Mouse (Mus musculus): Measurements from ENCODE around the gene Msantd1. TPM values are rescaled to one million over a fixed set of nuclear protein-coding genes. Genes with fewer than 3 reads are reported as not detected.
"Not testable (repeated sequence)": the region's sequence is repeated elsewhere in the genome, so short reads cannot be mapped to it uniquely, and the experiment has no call there.

Gene Msantd1
- 8.8 and 10.0 TPM in 2 replicates for total RNA-seq (2014; rRNA removed)
- 5.9 and 7.8 TPM in 2 replicates for polyA plus RNA-seq (2015; fragmentation: Nextera tagmentation; extraction: Ambion mirVana)

GRCm38 (mm10) chr5:34907910-34908725, at the start of gene Msantd1:
TSS of gene Msantd1 (plus strand) at chr5:34908012.
- Histone ChIP-seq H3K27me3 (ENCODE audit: insufficient read depth, low read length) (no peaks in the 10 kb centered on the region), H3K4me3 (ENCODE audit: low read length) (no peak within 1 kb of the TSS), H3K27ac (no peak within 1 kb of the TSS), H3K4me2 (ENCODE audit: low read depth, low read length) (no peak within 1 kb of the TSS), H3K36me3 (ENCODE audit: insufficient read depth, low read length) (peaks cover 54% of the 10 kb centered on the region), H3K9ac (replicated peaks; ENCODE audit: low read length) (no peak within 1 kb of the TSS), H3K9me3 (ENCODE audit: low read length) (no peaks in the 10 kb centered on the region), H3K4me1 (ENCODE audit: insufficient read depth, low read length) (no peaks in the 10 kb centered on the region)
- TF ChIP-seq CTCF (IDR thresholded peaks at IDR 0.05; ENCODE audit: low read depth): no peak
- no peak for ATAC-seq
- 74% methylated on average over 6 of the region's 6 CpGs for WGBS
- DNase-seq (ENCODE audit: low spot score): no peak

DNA sequence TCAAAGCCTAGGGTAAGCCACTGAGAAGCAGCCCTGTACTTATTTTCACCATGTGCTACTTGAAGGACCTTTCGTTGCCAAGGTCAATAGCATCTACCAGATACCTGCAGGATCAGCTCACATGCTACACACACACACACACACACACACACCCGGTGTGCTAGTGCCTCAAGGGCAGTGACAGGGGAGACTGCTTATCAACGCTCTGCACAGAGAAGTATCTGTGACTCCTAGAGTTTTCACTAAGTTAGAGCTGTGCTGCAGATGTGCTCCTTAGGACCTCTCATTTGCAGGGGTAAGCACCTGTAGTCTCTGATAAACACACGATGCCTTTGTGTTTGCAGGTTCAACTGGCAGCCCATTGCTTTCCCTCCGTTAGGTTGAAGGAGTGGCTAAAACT, 42.4 kb upstream of the Msantd1 start:
- WGBS: 96% methylated on average over 5 of the region's 5 CpGs
- Histone ChIP-seq H3K27ac (no peak overlapping the region), H3K9me3 (ENCODE audit: low read length) (no peaks in the 10 kb centered on the region), H3K4me3 (ENCODE audit: low read length) (no peak overlapping the region), H3K4me2 (ENCODE audit: low read depth, low read length) (no peak overlapping the region), H3K9ac (replicated peaks; ENCODE audit: low read length) (no peak overlapping the region), H3K27me3 (ENCODE audit: insufficient read depth, low read length) (no peaks in the 10 kb centered on the region), H3K36me3 (ENCODE audit: insufficient read depth, low read length) (peaks cover 26% of the 10 kb centered on the region), H3K4me1 (ENCODE audit: insufficient read depth, low read length) (no peaks in the 10 kb centered on the region)
- ATAC-seq (no peak), DNase-seq (ENCODE audit: low spot score) (no peak)
- no peak for TF ChIP-seq CTCF (IDR thresholded peaks at IDR 0.05; ENCODE audit: low read depth)

DNA sequence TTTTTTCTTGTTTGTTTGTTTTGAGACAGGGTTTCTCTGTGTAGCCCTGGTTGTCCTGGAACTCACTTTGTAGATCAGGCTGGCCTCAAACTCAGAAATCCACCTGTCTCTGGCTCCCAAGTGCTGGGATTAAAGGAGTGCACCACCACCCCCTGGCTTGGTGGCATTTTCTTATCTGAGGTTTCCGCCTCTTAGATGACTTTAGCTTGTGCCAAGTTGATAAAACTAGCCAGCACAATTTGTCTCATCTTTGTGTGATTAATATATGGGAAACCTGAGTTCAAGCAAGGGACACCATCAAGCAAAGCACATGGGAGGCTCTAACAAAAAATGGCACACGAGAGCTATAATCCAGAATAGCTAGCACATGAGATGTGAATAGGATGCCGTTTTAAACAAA, 27.5 kb upstream of the Msantd1 start:
- WGBS: 97% methylated on average over 3 of the region's 3 CpGs
- not testable (repeated sequence) for H3K27ac ChIP-seq; H3K4me2 ChIP-seq (ENCODE audit: low read depth, low read length); H3K4me1 ChIP-seq (ENCODE audit: insufficient read depth, low read length); ATAC-seq; DNase-seq (ENCODE audit: low spot score); H3K9me3 ChIP-seq (ENCODE audit: low read length); H3K27me3 ChIP-seq (ENCODE audit: insufficient read depth, low read length); H3K9ac ChIP-seq (replicated peaks; ENCODE audit: low read length); H3K4me3 ChIP-seq (ENCODE audit: low read length)
- H3K36me3 ChIP-seq (ENCODE audit: insufficient read depth, low read length): peaks cover 75% of the 10 kb centered on the region

- Histone ChIP-seq H3K9me3 (ENCODE audit: low read length) (no peaks in the 10 kb centered on the region), H3K4me2 (ENCODE audit: low read depth, low read length) (no peak overlapping the region), H3K27me3 (ENCODE audit: insufficient read depth, low read length) (no peaks in the 10 kb centered on the region), H3K27ac (no peak overlapping the region), H3K36me3 (ENCODE audit: insufficient read depth, low read length) (peaks cover 72% of the 10 kb centered on the region), H3K9ac (replicated peaks; ENCODE audit: low read length) (no peak overlapping the region), H3K4me1 (ENCODE audit: insufficient read depth, low read length) (no peaks in the 10 kb centered on the region), H3K4me3 (ENCODE audit: low read length) (no peak overlapping the region)
- WGBS: 93% methylated on average over 3 of the region's 3 CpGs
- DNase-seq (ENCODE audit: low spot score): no peak
- ATAC-seq: no peak
- TF ChIP-seq CTCF (IDR thresholded peaks at IDR 0.05; ENCODE audit: low read depth): no peak
Observed at GRCm38 (mm10) chr5:34881023-34881422, 26.8 kb upstream of the Msantd1 start.

DNA sequence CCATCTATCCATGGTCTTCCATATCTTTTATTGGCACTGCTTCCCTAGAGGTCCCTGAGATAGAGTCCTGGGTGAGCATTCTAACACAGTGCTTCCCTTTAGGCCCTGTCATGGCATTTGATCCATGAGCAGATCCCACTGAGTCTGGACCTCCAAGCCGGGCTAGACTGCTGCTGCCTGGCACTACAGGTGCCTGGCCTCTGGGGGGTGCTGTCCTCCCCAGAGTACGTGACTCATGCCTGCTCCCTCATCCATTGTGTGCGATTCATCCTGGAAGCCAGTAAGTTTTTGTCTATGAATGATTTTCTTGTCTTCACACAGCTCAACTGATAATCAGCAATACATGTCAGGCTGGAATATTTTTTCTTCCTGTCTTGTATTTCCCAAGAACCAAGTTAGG, 22.6 kb upstream of the Msantd1 start:
- WGBS: 82% methylated on average over 3 of the region's 3 CpGs

GRCm38 (mm10) chr5:34889252-34889651, 18.6 kb upstream of the Msantd1 start:
- no peak overlapping the region for H3K4me3 ChIP-seq (ENCODE audit: low read length)
- H3K9ac ChIP-seq (replicated peaks; ENCODE audit: low read length): no peak overlapping the region
- no peaks in the 10 kb centered on the region for H3K27me3 ChIP-seq (ENCODE audit: insufficient read depth, low read length)
- no peaks in the 10 kb centered on the region for H3K9me3 ChIP-seq (ENCODE audit: low read length)
- H3K36me3 ChIP-seq (ENCODE audit: insufficient read depth, low read length): peaks cover 66% of the 10 kb centered on the region
- no peak for ATAC-seq
- no peak for DNase-seq (ENCODE audit: low spot score)
- TF ChIP-seq CTCF (IDR thresholded peaks at IDR 0.05; ENCODE audit: low read depth): no peak
- H3K4me2 ChIP-seq (ENCODE audit: low read depth, low read length): no peak overlapping the region
- no peaks in the 10 kb centered on the region for H3K4me1 ChIP-seq (ENCODE audit: insufficient read depth, low read length)
- H3K27ac ChIP-seq: no peak overlapping the region
- WGBS: 87% methylated on average over 4 of the region's 4 CpGs

More for the DNA sequence above, 22.6 kb upstream of the Msantd1 start:
- Histone ChIP-seq H3K4me1 (ENCODE audit: insufficient read depth, low read length) (no peaks in the 10 kb centered on the region), H3K4me2 (ENCODE audit: low read depth, low read length) (no peak overlapping the region), H3K9ac (replicated peaks; ENCODE audit: low read length) (no peak overlapping the region), H3K36me3 (ENCODE audit: insufficient read depth, low read length) (peaks cover 65% of the 10 kb centered on the region), H3K27ac (no peak overlapping the region), H3K9me3 (ENCODE audit: low read length) (no peaks in the 10 kb centered on the region), H3K27me3 (ENCODE audit: insufficient read depth, low read length) (no peaks in the 10 kb centered on the region), H3K4me3 (ENCODE audit: low read length) (no peak overlapping the region)
- DNase-seq (ENCODE audit: low spot score): no peak
- ATAC-seq: no peak
- peak; percentile 30 for TF ChIP-seq CTCF (IDR thresholded peaks at IDR 0.05; ENCODE audit: low read depth)
